Mouse (Mus musculus) lung, adult 2 months (tissue): ENCODE data around the gene Tnrc6b.

Experiments used
- CTCF ChIP-seq: fragments of 200-500 bp; IDR thresholded peaks from 2 replicates; pipeline ENCODE4 v1.5.1; 2011; ENCODE audit warnings: mild to moderate bottlenecking, low read length, control low read depth; ENCODE audit not compliant: insufficient read depth
- POLR2A ChIP-seq: fragments of 200-500 bp; IDR thresholded peaks from 2 replicates; pipeline ENCODE4 v1.6.1; 2011; ENCODE audit warnings: low read depth, mild to moderate bottlenecking, control low read depth, low read length, borderline replicate concordance; ENCODE audit errors: extremely low read depth

- no peak for TF ChIP-seq CTCF
- no peak for TF ChIP-seq POLR2A
Observed at GRCm38 (mm10) chr15:80680347-80681030, 30.6 kb upstream of the Tnrc6b start.
